Mouse (Mus musculus): ENCODE measurements around the gene F3.

F3 gene

DNA sequence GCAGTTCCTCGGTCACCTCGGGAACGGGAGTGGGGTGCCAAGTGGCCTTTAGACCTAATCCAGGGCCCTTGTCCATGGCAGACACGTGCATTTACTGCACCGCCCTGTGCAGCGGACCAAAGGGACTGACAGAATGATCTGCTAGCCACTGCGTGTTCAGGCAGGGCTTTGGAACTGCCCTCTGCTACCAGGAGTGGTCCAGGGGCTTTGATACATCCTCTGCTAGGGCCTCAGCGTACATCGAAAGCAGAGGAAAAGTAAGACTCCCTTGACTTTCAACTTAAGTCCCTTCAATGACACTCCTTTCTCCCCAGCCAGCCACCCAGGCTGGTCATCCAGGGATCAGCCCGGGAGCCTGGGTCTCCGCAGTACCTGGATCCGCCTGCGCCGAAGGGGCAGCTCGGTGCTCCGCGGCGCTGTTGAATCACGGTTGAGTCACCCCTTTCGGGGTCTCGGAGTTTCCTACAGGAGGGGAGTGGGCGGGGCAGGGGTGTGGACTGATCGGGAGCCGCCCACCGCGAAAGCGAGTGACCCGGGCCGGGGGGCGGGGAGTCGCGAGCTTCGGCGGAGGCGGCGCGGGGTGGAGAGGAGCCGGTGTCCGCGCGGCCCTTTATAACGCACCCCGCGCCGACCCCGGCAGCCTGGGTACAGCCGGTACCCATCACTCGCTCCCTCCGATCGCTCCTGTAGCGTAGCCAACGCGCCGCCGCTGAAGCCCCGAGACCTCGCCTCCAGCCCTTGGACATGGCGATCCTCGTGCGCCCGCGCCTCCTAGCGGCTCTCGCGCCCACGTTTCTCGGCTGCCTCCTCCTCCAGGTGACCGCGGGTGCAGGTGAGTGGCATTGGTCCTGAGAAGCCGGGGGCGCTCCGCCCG lies at the start of gene F3:
F3 (plus strand) TSS at position 567 of the 874 bp plus-strand sequence.
- ATAC-seq (ENCODE audit: insufficient number of reproducible peaks, low FRiP score, low TSS enrichment) = peak; percentile 86

DNA sequence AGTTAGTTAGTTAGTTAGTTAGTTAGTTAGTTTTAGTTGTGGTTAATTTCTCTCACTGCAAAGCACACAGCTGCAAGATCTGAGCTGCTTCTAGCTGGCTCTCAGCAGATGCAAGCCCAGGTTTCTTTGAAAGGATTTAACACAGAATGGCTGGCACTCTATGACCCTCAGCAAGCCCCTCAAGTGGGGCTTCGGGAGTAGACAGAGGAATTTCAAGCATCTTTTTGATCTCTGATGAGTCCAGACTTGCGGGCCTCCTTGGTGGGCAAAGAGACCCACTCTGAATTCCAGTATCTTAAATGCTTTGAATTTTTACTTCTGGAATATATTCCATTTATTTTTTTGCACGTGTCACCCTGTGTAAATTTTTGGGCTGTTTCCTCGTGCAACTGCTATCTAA lies 44.4 kb upstream of the F3 start:
- no peak for ATAC-seq (ENCODE audit: insufficient number of reproducible peaks, low FRiP score, low TSS enrichment)

DNA sequence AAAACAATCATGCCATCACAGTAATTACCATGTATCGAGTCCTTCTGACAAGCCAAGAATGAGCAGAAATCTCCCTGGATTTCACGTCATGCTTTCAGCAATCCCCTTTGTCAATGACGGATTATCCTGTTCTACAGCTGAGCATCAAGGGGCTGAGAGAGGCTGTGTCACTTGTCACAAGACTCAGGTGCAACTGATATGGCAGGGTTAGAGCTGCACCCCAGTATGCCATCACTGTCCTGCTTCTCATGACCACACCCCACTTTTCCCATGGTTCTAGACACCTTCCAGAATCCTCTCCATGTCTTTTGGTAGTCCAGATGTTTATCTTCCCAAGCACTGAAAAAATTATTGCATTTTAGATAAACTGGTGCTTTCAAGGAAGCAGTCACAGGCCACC lies 43.9 kb upstream of the F3 start:
- ATAC-seq (ENCODE audit: insufficient number of reproducible peaks, low FRiP score, low TSS enrichment) = no peak

DNA sequence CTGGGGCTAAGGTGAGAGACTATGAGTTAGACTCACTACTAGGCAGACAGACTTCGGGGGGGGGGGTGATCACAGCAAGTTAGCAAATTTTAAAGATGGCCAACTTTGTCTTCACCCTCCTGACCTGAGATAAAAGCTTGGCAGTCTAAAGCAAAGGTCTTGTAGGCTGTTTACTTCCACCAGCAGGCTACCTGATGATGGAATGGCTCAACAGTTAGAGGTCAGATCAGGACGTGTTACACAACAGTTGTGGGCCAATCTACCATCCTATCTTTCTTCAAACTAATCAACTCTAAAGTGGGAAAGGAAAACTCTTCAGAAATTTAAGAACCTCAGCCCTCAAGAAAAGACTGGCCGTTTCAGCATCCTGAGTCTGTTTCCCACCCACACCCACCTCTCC lies 43.1 kb upstream of the F3 start:
- no peak for ATAC-seq (ENCODE audit: insufficient number of reproducible peaks, low FRiP score, low TSS enrichment)

DNA sequence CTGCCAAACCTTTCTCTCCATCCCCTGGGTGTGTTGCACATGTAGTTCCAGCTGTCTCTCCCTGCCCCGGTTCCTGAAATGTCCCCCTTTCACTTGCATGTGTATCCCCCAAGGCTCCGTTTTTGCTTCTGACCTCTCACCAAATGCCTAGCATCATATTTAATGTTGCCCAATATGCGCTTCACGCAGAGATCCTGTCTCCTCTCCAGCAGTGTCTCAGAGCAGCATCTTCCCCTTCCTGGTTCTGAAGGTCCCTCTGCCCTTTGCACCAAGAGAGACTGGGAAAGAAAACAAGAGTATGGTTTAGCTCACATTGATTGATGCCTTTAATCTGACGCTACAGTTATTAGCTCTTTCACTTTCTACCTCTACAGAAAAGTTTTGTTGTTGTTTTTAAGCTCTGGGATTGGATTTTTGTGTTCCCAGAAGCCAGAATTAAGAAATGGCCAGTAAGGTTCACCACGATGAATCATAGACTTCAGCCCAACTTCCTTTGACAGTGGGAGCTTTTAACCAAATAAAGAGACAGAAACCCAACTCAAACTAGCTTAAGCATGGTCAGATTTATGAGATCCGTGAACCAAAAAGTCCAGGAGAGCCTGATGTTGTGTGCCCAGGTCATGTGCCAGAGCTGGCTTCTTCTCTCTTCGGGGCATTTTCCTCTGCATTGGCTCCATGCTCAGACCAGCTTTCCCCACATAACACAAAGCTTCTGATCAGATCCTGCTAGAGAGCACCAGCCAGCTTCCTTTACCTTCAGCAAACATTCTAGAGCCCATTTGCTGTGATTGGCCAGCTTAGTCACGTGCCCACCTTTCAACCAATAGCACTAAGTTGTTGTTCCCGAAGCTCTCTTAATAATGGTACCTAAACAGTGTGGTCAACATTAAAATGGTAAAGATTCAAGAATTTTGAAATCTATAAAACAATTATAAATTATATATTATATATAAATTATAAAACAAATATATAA lies 40.6 kb upstream of the F3 start:
- no peak for ATAC-seq (ENCODE audit: insufficient number of reproducible peaks, low FRiP score, low TSS enrichment)

DNA sequence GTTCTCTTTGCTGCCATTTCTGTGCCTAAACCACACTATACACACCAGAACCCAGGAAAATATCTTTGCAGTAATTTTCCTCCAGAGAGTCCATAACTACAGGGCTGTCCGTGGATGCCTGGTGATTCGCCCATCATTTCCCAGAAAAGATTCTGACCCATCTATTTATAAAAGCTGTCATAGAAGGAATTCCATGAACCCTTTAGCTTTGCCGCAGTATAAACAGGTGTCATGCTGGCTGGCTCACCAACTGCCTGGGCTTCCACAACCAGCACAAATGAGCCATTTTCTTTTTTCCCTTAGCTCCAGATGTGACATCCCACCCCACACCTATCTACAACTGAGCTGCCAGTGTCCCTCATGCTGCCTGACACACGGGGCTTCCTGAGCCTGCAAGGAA lies 38.8 kb upstream of the F3 start:
- ATAC-seq (ENCODE audit: insufficient number of reproducible peaks, low FRiP score, low TSS enrichment) = no peak

DNA sequence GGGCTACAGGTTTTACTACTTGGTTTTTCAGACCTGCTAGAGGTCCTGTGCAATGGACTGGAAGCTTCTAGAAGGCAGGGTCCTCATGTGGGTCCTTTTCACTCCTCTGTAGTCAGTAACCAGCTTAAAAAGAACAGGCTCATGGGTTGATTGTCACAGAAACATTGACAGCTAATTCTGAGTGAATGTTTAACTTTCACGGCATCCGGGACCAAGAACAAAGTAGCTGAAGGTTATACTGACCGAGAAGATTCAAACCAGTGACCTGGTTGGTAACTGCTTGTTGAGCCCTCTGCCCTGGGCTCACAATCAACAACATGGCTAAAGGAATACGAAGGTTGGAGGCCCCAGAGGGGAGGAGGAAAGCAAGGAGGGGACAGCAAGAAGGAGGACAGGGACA lies 38.4 kb upstream of the F3 start:
- ATAC-seq (ENCODE audit: insufficient number of reproducible peaks, low FRiP score, low TSS enrichment) = no peak

DNA sequence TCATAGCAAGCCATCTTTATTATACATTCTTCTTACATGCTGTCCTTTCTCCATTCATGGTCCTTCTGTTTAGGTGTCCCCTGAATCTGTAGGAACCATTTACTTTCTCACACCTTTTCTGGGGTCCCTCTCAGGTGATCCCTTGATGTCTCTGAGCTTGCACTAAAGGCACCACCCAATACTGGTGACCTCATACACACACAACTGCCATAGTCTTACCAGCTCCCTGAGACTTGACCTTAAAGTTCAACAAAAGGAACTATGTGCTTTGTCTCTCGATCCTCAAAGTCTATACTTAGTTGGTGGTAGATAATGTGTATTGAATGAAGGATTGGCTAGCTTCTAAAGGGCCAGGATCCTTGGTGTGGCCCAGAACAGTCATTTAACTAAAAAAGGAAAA lies 37.4 kb upstream of the F3 start:
- no peak for ATAC-seq (ENCODE audit: insufficient number of reproducible peaks, low FRiP score, low TSS enrichment)

DNA sequence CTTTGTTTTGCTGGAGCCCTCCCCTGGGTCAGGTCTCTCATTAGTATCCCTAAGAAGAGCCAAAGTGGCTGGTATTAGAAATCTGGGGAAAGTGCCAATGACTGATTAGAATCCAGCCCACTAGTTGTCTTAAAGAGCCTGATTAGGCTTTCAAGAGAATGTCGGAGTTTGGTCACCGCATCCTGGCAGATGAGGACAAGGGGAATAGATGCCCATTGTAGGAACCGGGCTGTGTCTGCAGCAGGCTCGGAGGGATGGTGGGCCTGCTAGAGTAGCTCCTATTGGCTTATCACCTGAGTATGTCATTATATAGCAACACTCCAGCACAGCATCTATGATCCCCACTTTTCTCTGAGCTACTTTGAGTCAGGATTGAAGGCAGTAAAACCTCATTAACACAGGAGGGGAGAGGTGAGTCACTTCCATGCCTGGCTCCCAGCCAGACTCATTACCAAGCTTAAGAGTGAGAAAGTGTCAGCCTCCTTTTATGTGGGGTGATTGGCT lies 36.9 kb upstream of the F3 start:
- no peak for ATAC-seq (ENCODE audit: insufficient number of reproducible peaks, low FRiP score, low TSS enrichment)

DNA sequence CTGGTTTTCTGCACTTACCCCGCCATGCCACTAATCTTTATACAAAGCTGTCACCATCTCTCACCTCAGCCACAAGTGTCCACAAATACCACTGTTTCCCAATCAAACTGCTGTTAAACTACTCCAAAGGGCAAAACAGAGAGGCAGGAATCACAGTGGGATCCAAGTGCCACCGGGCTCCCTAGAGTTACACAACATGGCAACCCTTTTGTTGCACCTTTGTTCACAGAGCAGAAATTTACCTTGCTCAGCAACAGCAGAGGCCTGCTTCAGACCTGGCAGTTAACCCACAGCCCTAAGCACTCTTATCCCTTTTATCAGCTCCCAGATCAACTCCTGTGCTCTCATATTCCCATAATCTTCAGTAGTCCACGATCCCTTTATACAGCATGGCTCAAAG lies 35.6 kb upstream of the F3 start:
- no peak for ATAC-seq (ENCODE audit: insufficient number of reproducible peaks, low FRiP score, low TSS enrichment)

DNA sequence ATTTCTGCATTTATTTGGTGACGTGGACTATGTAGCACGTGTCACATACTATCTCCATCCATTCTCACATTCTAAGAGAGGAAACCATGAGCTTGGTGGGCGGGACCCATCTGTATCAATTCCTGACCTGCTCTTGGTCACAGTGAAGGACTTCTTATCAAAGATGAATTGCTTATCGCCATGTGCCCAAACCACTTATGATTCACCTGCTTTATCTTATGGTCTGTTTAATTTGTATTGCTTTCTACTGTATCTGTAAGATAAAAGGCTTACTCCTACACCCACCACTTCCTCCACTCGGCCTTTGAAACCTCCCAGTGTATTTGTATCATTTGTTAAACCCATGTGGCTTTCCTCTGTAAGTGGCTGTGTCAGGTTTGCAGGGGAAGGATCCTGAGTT lies 34.3 kb upstream of the F3 start:
- ATAC-seq (ENCODE audit: insufficient number of reproducible peaks, low FRiP score, low TSS enrichment) = no peak

DNA sequence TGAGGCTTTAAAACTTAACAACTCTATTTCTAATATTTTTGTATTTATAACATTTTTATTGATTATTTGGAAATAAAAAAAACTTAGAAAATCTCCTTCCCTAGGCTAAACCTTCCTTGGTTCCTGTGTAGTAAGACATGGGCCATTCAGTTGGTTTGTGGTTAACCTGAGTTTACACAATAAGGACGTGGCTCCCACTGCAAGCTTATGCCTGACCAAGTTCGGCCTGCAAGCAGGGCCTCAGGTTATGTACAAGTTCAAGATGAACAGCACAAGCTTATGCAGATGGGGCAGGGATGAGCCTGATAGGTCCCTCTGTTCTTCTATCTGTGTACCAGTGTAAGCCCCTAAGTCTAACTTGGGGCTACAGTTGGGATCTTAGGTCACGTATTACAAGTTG lies 33.6 kb upstream of the F3 start:
- ATAC-seq (ENCODE audit: insufficient number of reproducible peaks, low FRiP score, low TSS enrichment) = no peak

DNA sequence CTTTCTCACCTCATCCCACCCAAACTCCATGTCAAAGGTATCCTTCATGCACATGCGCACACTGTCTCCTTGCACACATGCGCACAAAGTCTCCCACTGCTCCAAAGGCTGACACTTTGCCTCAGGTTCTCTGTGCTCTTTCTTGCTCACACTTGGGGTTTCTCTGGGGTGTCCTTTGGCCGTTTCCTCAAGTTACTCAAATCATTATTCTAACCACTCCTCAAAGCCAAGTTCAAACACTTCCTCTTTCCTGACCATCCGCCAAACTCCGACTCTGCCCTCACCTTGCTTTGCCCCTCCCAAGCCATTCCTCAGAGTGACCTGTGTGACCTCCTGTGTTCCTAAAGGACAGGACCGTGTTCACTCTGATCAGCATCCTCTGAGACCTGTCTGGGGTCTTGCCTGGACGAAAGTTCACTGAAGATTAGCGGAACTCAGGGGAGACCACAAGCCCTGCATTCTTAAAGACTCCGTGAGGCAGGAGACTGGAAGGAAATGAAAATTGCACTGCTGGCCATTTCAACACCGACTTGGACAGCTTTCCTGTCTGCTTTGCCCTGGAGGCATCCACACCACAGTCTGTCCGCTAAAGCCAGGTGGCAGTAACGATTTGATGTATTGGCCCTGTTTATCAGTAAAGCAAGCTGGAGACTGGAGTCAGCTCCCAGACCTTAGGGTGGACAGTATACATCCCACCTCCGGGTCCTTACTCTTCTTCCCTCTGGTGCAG lies 30.2 kb upstream of the F3 start:
- no peak for ATAC-seq (ENCODE audit: insufficient number of reproducible peaks, low FRiP score, low TSS enrichment)

DNA sequence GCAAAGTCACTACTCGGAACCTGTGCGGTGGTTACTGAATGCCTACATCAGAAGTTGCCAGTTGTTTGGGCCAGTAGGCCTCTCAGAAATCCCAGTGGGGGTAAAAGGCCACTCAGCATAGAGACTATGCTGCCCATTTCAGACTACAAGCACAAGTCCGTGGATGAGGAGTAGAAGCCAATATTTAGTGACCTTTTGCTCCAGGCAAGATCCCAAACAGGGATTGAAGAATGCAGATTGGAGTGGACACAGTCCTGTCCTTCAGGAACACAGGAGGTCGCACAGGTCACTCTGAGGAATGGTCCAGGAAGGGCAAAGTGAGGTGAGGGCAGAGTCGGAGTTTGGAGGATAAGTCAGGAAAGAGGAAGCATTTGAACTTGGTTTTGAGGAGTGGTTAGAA lies 29.6 kb upstream of the F3 start:
- no peak for ATAC-seq (ENCODE audit: insufficient number of reproducible peaks, low FRiP score, low TSS enrichment)

DNA sequence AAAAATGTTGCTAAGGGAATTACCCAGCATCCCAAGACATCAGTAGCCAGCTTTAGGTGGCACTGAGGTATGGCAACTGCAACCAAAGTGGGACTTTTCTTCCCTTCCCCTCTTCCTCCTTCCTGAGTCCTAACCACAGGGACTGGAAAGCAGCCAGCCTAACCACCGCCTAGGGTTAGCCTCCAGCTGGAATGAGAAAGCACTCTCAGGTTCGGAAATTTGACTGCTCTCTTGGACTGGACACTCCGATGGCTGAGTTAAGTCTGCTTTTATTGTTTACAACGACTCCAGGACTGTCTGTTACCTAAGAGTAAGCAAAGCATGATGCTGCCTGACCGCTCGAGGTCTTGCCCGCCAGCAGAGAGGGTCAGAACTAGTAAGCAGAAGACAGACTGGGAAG lies 26.2 kb upstream of the F3 start:
- ATAC-seq (ENCODE audit: insufficient number of reproducible peaks, low FRiP score, low TSS enrichment) = no peak

DNA sequence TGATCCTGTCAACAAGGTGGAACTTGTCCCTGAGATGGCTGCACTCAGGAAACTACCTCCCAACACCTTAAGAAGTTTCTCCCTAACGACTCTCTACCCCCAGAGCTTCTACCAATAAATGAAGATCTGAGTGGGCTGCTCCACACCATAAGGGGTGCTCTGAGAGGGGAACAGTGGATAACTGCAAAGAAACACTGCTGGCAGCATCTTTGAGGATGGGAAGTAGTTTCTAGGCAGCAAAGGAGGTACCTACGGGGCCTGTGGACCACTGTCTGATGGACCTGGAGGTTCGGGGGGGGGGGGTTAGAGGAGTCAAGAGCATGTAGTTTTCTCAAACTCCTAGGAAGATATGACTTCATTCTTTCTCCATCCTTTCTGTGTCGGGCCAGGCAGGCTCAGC lies 23.9 kb upstream of the F3 start:
- ATAC-seq (ENCODE audit: insufficient number of reproducible peaks, low FRiP score, low TSS enrichment) = no peak

DNA sequence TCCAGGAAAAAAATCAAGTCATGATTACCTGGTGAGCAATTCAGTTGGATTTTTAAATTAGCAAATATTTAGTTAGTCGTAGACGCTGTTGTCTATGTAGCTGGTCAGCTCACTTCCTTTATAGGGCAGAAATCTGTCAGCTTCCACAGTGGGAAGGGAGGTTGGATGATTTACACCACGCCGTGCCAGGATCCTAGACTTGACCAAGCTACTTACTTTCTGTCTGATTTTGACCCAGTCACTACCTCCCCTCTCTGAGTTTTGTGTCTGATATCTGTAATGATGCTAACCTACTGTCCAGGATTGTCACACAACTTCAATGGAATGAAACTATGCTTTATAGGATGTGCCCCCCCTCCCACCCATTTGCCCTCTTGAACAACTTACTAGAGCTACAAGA lies 23.5 kb upstream of the F3 start:
- no peak for ATAC-seq (ENCODE audit: insufficient number of reproducible peaks, low FRiP score, low TSS enrichment)

DNA sequence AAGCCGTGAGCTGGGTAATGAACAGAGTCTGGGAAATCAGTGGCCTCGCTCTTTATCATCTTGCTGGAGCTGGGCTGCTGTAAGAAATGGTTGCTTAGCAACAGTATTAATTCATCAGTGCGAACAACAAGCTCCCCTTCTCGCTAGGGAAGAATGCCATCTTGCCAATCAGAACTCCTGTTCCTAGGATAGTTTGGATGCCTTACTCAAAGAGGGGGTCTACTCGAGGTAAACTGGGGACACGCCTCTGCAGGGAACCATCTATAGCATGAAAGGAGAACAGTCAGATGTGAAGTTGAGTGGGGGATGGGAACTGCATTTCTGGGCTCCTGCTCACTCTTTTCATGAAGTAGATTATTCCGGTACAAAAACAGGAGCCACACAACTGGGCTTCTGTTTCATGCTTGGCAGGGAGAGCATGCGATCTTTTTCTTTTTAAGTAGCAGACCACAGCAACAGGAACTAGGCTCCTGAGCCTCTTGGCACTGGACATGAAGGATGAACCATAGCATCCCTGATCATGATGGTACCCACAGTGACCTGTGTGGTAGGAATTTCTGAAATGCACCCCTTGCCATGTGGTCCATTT lies 22.9 kb upstream of the F3 start:
- no peak for ATAC-seq (ENCODE audit: insufficient number of reproducible peaks, low FRiP score, low TSS enrichment)

DNA sequence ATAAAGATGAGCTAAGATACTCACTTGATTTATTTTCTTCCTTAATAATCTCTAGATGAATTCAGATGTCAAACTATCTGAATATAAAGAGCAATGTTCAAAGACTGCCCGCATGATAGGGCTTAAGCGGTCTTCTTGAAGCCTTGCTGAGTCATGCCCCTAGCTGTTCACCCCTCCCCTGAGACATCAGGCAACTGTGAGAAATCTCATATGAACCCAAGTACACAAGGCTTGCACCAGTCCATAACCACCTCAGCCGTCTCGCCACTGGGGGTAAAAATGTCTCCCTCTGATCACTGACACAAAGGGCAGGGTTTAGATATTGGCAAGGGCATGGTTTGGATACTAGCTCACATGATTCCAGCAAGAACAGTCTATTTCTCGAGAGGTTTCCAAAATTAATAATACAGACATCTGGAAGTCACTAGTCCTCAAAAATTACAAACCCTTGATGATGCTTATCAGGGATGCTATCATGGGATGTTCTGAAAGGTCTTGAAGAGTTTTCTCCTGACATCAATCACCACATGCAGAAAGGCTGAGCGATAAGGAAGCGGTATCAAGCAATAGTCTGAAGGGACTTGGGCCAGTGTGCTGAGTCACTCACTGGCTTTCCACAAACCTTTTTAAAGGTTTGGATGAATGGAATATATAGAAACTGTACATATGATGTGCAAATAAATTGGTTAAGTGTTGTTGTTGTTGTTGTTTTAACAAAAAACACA lies 20.0 kb upstream of the F3 start:
- ATAC-seq (ENCODE audit: insufficient number of reproducible peaks, low FRiP score, low TSS enrichment) = no peak

DNA sequence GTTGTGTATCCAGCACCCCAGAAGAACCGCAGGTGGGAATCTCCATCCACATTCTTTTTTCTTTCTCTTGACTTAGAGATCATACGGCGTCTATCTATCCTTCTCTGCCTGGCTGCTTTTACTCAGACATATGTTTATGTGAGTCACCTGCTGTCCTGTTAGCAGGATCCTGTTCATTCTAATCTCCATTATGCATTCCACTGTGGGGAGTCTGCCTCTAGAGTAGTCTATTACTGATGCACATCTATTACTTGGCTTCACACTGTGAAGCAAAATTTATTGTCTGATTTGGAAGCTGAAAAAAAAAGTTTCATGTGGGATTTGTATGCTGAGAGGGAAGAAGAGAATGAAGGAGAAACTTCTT lies 19.5 kb upstream of the F3 start:
- ATAC-seq (ENCODE audit: insufficient number of reproducible peaks, low FRiP score, low TSS enrichment) = no peak
